Mouse (Mus musculus) adrenal gland, adult 2 months (tissue): ENCODE measurements around the gene Gm43191. TPM values are rescaled to one million over a fixed set of nuclear protein-coding genes. Genes with fewer than 3 reads are reported as not detected.
"Not testable (repeated sequence)": the region's sequence is repeated elsewhere in the genome, so short reads cannot be mapped to it uniquely, and the experiment has no call there.

Experiments used
- DNase-seq: peaks from one replicate; pipeline ENCODE4 v3.0.0; 2021
- polyA plus RNA-seq: library from polyadenylated mRNA; depleted of rRNA; stranded (reverse); fragments of >200 nt; gene quantifications from 2 replicates; pipeline ENCODE4 v1.2.3, GENCODE M21; 2012
- total RNA-seq, 2 experiments: library from RNA; stranded (reverse); gene quantifications; 2 replicates each; pipeline ENCODE4 v1.2.3; 2021

Gm43191 gene
- total and polyA plus RNA-seq, 3 experiments: not detected

DNA sequence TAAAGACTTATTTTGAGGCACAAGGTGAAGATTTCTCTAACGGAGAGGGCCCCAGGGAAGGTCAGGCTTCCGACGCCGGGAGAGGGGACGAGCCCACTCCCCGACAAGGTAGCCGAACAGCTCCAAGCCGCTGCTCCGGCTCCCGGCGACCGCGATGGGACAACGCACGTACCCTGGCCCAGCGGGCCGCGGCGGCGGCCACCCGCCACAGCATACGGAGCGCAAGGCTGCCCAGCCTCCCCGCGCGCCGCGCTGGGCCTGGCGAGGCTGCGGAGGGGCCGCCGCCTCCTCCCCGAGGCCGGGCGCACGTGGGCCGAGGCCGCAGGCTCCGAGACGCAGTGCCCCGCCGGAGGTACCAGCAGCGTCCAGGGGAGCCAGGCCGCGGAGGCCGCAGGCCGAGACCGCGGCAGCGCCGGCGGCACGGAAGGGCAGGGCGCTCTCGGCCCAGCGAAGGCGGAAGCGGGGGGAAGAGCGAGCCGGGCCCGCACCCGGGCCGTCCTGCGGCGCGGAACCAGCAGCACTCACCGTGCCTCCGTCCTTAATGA, 19.1 kb downstream of the Gm43191 start:
- DNase-seq: no peak

DNA sequence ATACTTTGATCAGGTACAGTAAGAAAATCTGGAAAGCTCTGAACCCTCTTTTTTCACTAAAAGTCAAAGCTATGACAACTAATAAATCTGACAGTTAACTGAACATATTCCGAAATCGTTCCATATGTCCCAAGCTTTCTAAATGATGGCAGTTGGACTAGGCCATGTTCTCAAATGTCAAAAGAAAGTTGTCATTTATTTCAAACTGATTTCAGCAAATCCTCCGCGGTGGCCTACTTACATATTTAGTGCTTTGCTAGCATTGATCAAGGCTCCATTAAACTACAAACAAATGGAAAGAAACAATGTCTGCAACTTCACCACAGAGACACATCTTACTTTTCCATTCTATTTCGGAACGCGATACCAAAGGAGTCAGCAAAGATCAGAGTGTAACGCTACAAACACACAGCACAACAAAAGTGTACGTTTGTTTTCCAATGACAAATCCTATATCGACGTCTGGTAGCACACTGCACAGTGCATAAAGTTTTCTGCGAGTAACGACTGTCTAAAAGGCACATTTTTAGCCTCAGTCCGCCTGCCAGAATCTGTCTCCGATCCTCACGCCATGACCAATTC, 19.7 kb downstream of the Gm43191 start:
- no peak for DNase-seq

DNA sequence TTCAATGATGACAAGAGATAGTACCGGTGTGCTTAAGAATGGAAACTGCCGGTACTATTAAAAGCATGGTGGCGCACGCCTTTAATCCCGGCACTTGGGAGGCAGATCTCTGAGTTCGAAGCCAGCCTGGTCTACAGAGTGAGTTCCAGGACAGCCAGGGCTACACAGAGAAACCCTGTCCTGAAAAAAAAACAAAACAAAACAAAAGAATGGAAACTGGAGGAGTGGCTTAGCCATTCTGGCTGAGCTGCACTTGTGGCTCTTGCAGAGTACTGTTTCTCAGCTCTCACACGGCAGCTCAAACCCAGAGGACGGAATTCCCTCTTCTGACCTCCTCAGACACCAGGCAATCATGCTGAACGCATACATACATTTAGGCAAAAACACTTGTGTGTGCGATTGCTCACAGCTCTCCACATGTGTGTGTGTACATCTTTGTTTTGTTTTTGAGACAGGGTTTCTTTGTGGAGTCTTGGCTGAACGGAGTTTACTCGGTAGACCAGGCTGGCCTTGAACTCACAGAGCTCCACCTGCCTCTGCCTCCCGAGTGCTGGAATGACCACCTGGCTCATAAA, 21.1 kb downstream of the Gm43191 start:
- no peak for DNase-seq

DNA sequence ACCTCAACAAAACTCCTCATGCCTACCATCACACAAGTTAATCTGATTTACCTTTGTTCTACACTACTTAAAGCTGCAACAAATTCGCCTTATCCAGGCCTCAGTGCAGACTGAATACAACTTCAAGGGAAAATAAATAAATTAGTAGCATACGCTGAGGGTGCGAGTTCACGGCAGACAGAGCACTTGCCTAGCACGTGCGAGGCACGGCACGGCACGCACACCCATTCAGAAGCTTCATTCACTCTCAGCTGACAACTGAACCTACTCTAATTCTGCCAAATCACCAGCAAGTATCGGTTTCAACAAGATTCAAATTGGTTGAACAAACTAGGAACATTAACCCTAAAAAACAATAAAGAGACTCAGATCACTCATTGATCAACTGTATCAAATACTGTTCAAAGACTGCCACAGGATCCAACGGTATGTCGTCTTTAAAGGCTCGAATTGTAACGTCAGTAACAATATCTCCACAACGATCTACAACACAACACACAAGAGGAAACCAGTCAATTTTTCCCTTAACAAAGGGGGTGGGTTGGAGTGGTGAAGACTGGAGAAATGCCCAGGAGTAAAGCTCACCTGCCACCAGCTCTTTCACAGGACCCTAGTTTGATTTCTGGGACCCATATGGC, 22.0 kb downstream of the Gm43191 start:
- DNase-seq: no peak

DNA sequence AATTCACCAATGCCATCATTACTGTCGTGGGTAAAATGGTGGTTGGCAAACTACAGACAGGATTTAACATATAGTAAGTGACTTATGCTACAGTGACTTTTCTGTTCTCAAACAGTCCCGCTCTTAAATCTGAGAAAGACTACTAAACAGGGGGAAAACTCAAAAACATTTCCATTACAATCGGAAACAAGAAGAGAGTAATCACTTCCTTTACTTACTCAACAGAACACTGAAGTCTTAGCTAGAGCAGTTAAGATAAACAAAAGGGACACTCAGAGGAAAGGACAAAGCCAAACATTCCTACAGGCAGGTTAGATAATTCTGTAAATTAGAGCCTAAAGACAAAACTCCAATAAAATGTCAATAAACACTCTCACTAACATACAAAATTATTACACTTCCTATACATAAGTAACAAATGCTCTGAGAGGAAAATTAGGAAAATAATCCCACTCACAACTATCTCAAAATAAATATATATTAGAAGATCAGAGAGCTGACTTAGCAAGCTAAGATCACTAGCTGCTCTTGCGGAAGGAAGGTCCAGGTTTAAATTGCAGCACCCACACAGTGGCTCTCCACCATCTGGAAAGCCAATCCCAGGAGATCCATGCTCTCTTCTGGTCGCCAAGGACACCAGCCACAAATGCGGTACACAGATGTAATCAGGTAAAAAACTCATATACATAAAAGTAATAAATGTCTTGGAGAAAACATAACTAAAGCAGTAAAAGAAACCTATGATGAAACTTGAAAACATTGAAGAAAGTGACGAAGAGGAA, 24.7 kb downstream of the Gm43191 start:
- no peak for DNase-seq

DNA sequence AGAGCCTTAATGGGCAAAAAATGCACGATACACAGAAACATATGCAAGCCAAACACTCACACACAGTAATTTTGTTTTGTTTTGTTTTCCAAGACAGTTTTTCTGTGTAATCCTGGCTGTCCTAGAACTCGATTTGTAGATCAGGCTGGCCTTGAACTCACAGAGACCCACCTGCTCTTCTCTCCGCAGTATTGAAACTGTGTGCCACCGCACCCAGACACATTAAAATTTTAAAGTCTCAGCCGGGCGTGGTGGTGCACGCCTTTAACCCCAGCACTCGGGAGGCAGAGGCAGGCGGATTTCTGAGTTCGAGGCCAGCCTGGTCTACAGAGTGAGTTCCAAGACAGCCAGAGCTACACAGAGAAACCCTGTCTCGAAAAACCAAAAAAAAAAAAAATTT, 27.0 kb downstream of the Gm43191 start:
- DNase-seq: not testable (repeated sequence)

DNA sequence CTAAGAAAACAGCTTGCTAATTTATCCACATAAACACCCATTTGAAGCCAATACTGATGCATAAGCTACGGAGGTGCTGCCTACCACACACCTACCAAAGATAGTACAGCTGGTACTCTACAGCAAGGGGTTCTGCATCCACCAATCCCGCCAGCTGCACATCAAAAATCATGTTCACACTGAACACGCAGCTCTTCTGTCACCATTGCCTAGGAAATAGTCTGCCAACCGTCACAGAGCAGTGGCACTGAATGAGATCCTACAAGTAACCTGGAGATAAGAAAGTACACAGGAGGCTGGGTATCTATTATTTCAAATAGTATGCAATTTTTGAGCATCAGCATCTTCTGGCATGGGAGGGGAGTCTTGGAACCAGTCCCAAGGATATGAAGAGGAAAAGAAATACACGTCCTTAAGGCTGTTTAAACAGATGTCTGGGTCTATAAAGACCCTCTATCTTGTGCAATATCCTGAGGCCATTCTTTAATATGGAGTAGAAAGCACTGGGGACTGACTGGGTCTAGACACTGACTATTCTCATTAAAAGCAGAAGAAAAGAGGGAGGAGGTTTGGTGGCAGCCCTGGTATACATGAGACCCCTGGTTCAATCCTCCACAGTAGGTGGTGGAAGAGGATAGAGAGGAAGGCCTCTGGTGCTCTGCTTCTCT, 27.6 kb downstream of the Gm43191 start:
- no peak for DNase-seq

DNA sequence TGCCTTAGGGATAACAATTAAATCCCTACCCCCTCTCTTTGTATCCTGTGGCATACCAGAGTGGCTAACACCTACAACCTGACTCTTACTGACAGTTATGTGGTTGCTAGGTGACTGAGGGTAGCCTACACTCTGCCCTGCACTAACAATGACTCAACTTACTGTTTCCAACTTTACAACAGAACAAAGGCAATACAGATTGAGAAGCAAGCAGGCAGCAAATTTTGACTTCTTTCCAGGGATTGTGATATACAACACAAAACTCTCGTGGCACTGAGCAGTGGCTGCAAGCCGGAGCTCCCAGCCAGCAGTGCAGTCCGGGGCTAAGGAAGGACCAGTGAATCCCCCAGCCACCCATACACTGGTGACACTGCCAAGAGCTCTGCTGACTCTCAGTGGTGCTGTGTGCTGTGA, 29.0 kb downstream of the Gm43191 start:
- no peak for DNase-seq

DNA sequence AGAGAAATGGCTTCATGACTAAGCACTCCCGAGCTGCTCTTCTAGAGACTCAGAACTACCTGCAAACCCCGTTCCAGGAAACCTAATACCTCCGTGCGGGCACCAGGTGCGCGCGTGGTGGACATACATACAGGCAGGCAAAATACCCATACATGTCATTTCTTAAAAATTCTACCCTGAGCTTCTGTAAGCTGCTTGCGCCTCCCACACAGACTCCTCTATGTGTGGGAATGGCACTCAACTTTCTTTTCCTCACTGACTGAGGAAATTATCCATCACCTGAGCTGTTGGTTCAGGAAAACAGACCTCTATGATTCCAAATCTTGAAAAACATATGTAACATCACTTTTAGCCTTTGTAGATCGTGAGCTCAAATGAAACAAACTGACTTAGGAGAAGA, 30.4 kb downstream of the Gm43191 start:
- no peak for DNase-seq

DNA sequence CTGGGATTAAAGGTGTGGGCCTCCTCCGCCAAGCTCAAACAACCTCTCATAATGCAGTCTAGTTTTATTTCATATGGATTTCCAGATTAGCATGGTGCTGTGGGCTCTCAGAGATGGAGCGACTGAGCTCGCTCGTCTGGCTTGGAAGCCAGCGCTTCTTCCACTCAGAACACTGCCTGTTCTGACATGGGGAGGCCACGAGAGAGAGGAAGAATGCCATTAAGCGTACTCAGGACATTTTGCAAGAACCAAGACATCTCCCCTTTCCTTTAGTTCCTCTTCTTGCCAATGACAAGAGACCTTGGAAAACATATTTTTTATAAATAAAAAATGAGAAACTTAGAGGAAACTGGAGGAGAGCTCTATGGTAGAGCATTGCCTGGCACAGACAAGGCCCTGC, 32.3 kb downstream of the Gm43191 start:
- no peak for DNase-seq

DNA sequence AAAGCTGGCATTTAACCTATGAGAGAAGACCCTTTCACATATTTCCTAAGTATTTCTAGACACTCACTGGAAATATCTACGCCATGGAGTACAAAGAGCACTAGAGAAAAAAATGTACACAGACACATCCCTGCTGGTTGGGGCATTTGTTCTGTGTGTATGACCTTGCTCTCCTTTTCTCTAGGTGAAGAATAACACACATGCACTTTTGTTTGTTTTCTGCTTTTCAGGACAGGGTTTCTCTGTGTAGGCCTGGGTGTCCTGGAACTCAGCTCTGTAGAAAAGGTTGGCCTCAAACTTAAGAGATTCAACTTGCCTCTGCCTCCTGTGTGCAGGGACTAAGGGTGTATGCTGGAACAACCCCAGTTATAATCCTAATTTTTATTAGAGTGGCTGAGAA, 34.7 kb downstream of the Gm43191 start:
- DNase-seq: no peak

DNA sequence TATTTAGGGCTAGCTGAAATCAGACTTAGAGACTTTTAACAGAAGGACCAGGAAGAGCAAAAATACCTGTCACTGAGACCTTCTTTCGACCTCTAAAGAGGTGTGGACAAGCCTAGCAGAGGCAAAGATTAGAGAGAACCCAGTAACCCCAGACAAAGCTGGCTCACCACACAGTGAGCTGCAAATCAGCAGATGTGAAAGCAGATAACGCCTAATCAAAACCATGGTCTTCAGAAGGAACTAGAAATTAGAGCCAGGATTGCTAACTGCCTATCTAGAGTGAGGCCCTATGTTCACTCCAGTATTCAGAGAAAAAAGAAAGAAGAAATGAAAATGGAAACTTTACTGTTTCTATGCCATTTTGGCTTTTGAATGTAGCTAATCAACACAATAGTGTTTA, 38.7 kb downstream of the Gm43191 start:
- no peak for DNase-seq

DNA sequence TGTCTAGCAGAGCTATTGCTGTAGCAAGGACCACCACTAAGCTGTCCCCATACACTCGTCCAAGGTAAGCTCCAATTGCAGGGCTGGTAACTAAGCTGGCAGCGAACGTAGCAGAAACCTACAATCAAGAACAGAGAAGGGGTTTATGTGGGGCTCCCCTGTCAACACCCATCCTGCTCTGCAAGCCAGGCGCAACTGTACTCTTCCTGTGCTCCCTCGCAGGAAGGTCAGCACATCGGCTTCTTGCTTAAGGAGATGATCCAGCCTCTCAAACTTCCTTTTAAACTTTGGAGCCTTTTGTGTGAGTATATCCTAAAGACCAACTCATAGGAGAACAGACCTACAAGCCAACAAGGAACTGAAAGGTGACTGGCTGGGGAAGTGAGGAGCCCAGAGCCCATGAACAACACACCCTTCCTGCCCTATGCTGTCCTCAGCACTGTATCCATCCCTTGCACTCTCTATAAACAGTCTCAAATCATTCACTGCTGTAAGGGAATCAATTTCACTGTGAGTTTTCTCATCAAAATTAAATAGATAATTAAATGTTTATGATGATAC, 39.2 kb downstream of the Gm43191 start:
- no peak for DNase-seq

DNA sequence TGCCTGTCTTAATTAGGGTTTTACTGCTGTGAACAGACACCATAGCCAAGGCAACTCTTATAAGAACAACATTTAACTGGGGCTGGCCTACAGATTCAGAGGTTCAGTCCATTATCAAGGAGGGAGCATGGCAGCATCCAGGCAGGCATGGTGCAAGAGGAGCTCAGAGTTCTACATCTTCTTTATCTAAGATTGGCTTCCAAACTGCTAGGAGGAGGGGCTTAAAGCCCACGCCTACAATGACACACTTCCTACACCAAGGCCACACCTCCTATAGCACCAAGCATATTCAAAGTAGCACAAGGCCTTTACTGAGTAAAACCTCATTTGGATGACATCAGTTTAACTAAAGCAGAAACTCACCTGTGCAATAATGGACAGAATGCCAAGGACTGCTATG, 41.0 kb downstream of the Gm43191 start:
- DNase-seq: no peak

DNA sequence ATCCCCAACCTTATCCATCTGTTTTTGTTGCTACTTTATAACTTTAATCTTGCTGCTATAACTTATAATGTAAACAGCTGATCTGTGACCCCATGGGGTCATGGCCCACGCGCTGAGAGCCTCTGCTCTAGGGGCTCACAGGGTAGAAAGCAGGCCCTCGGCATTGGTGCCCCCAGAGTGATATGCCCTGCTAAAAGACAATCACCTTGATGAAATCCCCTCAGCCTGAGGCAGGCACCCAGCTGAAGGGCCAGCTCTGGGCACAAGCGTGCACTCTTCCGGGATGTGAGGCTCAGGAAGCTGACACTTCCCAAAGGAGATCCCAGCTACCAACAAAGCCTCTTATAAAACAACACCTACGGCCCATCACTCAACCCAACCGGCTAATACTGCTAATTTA, 42.5 kb downstream of the Gm43191 start:
- no peak for DNase-seq

DNA sequence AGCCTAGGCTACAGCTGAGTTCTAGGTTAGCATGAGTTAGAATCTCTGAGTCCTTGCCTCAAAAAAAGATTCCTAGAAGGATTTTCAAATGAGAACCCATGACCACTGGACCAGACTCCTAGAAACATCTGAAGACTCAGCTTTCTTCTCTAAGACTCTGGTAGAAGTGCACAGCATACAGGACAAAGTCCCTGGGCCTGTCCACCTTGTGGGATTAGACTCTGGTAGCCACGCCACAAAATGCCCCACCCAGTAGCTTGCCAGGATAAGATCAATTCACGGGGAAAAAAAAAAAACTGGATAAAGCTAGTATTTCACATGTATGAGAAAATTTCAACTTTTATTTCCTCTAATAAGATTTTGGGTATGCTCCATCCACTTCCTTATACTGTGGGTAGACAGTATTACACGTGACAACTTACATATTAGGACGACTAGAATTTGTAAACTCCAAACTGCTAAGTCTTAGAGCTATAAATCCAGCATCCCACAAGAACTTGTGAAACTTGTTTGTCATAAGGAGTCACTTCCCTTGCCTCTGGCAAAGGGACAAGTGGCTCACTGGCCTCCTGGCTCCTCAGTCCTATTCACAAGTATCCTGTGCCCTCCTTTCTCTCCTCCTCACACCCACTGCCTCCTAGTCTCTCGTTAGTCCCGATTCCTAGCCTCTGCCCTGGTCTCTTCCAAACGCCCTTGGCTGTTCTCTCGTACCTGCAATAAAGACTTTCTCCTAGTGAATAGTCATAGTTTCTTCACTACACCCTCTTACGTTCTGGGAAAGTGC, 43.2 kb downstream of the Gm43191 start:
- no peak for DNase-seq

DNA sequence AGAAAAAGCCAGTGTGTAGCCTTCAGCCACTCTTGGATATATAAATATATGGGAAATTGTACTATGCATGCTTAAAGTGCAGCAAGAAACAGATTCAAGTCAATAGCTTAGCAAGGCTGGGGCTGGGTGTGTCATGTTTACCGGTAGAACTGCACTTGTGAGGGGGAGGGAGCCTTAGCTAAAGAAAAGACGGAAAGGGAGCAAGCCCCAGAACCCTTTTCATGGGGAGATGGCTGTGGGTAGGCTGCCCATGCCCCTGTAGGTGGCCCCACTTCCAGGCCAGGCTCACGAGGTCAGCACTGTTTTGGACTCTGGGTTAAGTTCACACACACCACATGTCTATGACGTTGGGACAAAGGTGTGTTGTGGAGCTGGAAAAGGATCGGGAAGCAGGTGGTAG, 45.3 kb downstream of the Gm43191 start:
- DNase-seq: no peak

DNA sequence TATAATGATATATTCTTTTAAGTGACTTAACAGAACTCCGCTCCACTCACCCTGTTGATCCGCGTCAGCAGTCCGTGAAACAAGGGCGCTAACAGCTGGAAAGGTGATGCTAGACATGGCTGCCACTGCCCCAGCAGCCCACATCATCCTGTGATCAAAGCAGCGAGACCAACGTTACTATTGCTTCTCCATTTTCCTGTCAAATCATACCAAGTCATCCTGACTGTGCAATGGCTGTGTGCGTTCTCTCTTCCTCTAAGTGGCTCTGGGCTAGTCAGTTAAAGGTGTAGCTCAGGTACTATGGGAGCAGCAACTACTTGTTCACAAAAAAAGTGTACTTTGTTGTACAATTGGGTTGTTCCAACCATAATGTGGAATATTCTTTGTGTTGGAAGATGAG, 46.2 kb downstream of the Gm43191 start:
- no peak for DNase-seq

DNA sequence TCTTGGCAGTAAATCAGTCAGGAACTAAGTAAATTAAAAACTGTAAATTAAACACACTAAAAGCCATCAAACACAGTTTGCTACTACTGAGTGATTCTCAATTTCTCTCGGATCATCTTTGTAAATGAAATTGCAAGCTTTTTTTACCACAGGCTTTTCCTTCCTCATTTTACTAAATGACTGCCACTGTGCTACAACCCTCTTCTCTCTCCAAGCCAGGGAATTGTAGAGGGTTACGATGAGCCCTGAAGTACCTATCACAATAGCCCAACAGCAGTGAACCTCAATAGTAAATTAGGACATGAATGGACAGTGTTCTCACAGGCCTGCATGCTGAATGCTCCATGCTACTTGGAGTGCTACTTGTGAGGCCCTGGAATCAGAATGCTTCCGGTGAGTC, 47.0 kb downstream of the Gm43191 start:
- no peak for DNase-seq

DNA sequence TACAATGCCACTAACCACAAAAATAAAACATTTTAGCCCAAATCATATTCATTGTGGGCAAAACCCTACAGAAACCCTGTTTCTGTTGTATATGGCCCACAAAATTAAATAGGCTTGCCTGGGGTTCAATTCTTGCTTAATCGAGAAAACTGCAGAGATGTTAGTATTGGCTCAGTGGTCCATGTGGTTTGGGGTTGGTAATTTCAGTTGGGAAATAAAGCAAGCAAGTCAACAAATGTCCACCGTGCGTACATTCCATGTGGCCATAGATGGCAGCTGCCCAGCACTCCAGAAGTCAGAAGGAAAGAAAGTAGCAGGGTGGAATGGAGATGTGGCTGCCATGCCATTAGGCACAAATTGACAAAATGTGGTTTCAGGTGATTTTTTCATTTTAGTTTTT, 48.1 kb downstream of the Gm43191 start:
- DNase-seq: no peak

DNA sequence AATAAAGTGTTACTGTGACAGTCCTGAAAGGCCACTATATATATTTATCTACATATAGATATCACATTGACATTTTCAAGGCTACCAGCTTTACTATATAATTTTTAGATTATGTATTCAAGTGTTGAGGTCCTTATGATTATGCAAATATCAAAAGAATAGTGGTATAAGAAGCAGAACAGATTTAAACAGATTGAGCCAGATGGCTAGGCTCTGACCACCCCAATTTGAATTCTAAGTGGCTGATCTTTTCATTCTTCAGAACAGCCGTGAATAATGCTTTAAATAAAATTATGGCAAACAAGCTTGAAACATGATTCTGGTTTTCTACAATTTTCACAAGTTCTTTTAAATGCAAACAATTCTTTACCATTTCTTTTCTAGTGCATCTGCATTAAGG, 49.6 kb downstream of the Gm43191 start:
- DNase-seq: no peak
